Mouse (Mus musculus) limb, embryonic 14.5 days (tissue): ENCODE data around the gene Khnyn. TPM values are rescaled to one million over a fixed set of nuclear protein-coding genes. Genes with fewer than 3 reads are reported as not detected.

Source experiments
- ATAC-seq: fragments of 200-750 bp; cut with Nextera tagmentation; 2 replicates; pipeline ENCODE4 v1.8.0; 2017; ENCODE audit warnings: low read depth, moderate number of reproducible peaks, moderate TSS enrichment; ENCODE audit not compliant: low FRiP score
- DNase-seq: peaks from one replicate; pipeline ENCODE4 v3.0.0-alpha.2; 2015; ENCODE audit warnings: low spot score
- H3K27ac ChIP-seq: fragments of 300-500 bp; sonication (generic); replicated peaks from 2 replicates; pipeline ENCODE4 v1.5.1; 2014; ENCODE audit warnings: low read depth, mild to moderate bottlenecking, low read length, moderate library complexity, mixed read lengths
- H3K27me3 ChIP-seq: fragments of 300-500 bp; sonication (generic); 2 replicates; pipeline ENCODE4 v1.6.1; 2014; ENCODE audit warnings: low read length, mixed read lengths; ENCODE audit not compliant: control insufficient read depth, insufficient read depth
- H3K36me3 ChIP-seq: fragments of 300-500 bp; sonication (generic); 2 replicates; pipeline ENCODE4 v1.6.1; 2014; ENCODE audit warnings: mild to moderate bottlenecking, low read length, moderate library complexity, mixed read lengths; ENCODE audit not compliant: control insufficient read depth, insufficient read depth
- H3K4me1 ChIP-seq: fragments of 300-500 bp; sonication (generic); 2 replicates; pipeline ENCODE4 v1.6.1; 2014; ENCODE audit warnings: antibody characterized with exemption, low read length, mixed read lengths; ENCODE audit not compliant: control insufficient read depth, insufficient read depth
- H3K4me2 ChIP-seq: fragments of 300-500 bp; sonication (generic); replicated peaks from 2 replicates; pipeline ENCODE4 v1.6.1; 2014; ENCODE audit warnings: low read depth, mild to moderate bottlenecking, low read length, moderate library complexity; ENCODE audit not compliant: severe bottlenecking
- H3K4me3 ChIP-seq: fragments of 300-500 bp; sonication (generic); replicated peaks from 2 replicates; pipeline ENCODE4 v1.5.1; 2014; ENCODE audit warnings: low read length
- H3K9ac ChIP-seq: fragments of 300-500 bp; sonication (generic); 2 replicates; pipeline ENCODE4 v1.6.1; 2014; ENCODE audit warnings: mild to moderate bottlenecking, low read depth, low read length, moderate library complexity; ENCODE audit not compliant: severe bottlenecking
- H3K9me3 ChIP-seq: fragments of 300-500 bp; sonication (generic); 2 replicates; pipeline ENCODE4 v1.6.1; 2016; ENCODE audit warnings: low read length; ENCODE audit not compliant: control insufficient read depth
- POLR2A ChIP-seq: fragments of 200-500 bp; IDR thresholded peaks from 2 replicates; pipeline ENCODE4 v1.8.0; 2012; ENCODE audit warnings: inconsistent platforms, mild to moderate bottlenecking, moderate library complexity, borderline replicate concordance; ENCODE audit not compliant: insufficient read depth, insufficient read length; ENCODE audit errors: extremely low read depth
- WGBS: fragments of 180-500 bp; shearing (Covaris S2); extraction: QIAGEN DNeasy Blood & Tissue Kit; methylation state at CpG from one replicate; pipeline ENCODE4 v1.1.7; 2014; 5-methylcytosine and 5-hydroxymethylcytosine counted together
- polyA plus RNA-seq, 2 experiments: library from polyadenylated mRNA; depleted of rRNA in 1 of 2; stranded (reverse) in 1 of 2; unstranded in 1 of 2; fragments of >200 nt; fragmentation: Nextera tagmentation in 1 of 2; extraction: Ambion mirVana in 1 of 2; gene quantifications; 2 replicates each; pipeline versions ENCODE4 v1.2.1 to v1.2.3; 2012 to 2014

The Khnyn gene
- polyA plus RNA-seq, 2 experiments, result 10.2 to 28.3 TPM

DNA sequence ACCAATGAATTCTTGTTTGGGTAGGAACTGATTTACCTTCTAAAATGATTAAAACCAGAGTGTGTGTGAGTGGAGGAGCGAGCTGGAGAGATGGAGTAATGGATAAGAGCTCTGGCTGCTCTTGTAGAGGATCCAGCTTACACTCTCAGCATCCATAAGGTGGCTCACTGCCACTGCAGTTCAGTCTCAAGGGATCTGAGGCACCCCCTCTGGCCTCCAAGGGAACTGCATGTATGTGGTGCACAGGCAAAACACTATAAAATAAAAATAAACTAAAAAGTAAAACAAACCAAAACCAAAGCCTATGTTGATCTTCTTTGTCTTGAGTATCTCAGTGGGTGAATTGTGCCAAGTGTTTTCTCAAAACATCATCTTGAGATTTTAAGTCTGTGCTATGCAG is 5.1 kb upstream of the Khnyn start:
- Histone ChIP-seq H3K9ac (no peak overlapping the region), H3K9me3 (no peaks in the 10 kb centered on the region), H3K36me3 (no peaks in the 10 kb centered on the region), H3K27ac (no peak overlapping the region), H3K4me3 (no peak overlapping the region), H3K4me2 (no peak overlapping the region), H3K27me3 (no peaks in the 10 kb centered on the region), H3K4me1 (peaks cover 19% of the 10 kb centered on the region)
- ATAC-seq (no peak), DNase-seq (peak; percentile 45)
- WGBS, result 47% methylated on average over 1 of the region's 1 CpGs
- no peak for TF ChIP-seq POLR2A

DNA sequence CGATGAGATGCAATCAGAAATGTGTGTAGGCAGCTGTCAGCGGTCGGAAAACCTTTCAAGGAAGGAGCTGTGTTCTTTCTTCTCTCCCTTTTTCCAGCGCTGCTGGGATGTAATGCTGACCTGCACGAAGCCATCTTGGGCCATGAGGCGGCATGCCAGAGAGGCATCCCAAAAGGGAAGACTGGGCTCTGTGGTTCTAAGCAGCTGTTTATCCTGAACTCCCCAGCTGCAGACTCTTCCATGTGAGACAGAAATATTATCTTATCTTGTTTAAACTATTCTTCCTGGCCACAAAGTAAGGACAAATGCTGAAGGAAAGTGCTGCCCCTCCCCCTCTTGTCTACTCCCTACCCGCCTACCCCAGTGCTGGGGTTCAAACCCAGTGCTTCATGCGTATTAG is 3.8 kb upstream of the Khnyn start:
- no peaks in the 10 kb centered on the region for H3K27me3 ChIP-seq
- H3K4me2 ChIP-seq, result no peak overlapping the region
- H3K4me1 ChIP-seq, result peaks cover 20% of the 10 kb centered on the region
- WGBS, result 86% methylated on average over 8 of the region's 8 CpGs
- no peak for DNase-seq
- H3K27ac ChIP-seq, result no peak overlapping the region
- no peak overlapping the region for H3K9ac ChIP-seq
- no peak for ATAC-seq
- no peak overlapping the region for H3K4me3 ChIP-seq
- no peaks in the 10 kb centered on the region for H3K9me3 ChIP-seq
- H3K36me3 ChIP-seq, result no peaks in the 10 kb centered on the region
- TF ChIP-seq POLR2A, result no peak

GRCm38 (mm10) chr14:55882171-55882641 is 2.5 kb upstream of the Khnyn start:
- no peak overlapping the region for H3K27ac ChIP-seq
- no peaks in the 10 kb centered on the region for H3K27me3 ChIP-seq
- no peak overlapping the region for H3K4me2 ChIP-seq
- ATAC-seq (no peak), DNase-seq (no peak)
- no peaks in the 10 kb centered on the region for H3K9me3 ChIP-seq
- H3K9ac ChIP-seq, result no peak overlapping the region
- no peak overlapping the region for H3K4me3 ChIP-seq
- no peak for TF ChIP-seq POLR2A
- 56% methylated on average over 6 of the region's 6 CpGs for WGBS
- peaks cover 12% of the 10 kb centered on the region for H3K36me3 ChIP-seq
- H3K4me1 ChIP-seq, result peaks cover 26% of the 10 kb centered on the region

DNA sequence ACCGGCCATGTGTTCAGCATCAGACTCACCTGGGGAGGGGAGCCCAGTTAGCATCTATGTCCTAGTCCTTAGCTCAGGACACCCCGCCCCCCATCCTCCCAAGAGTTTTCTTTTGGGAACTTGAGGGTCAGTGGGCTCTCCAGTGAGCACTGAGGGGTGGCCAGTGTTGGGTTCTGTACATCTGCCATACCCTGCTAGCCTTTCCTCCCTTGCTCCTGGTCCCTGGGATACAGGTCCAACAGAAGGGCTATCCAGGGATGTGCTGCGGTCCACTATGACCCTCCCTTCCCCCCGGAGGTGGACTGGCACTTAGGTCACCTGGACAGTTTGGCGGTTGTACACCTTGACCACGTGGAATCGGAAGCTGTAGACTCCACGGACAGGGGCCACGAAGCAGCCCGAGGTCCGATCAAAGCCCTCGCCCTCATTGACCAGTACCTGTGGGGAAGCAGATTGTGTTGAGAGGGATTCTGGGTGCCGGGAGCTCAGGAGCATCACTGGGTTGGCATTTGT is 1.5 kb upstream of the Khnyn start:
- Histone ChIP-seq H3K9me3 (no peaks in the 10 kb centered on the region), H3K4me3 (no peak overlapping the region), H3K4me1 (peaks cover 19% of the 10 kb centered on the region), H3K9ac (no peak overlapping the region), H3K36me3 (peaks cover 22% of the 10 kb centered on the region), H3K4me2 (no peak overlapping the region), H3K27me3 (no peaks in the 10 kb centered on the region), H3K27ac (no peak overlapping the region)
- DNase-seq, result no peak
- ATAC-seq, result no peak
- WGBS, result 89% methylated on average over 13 of the region's 13 CpGs
- no peak for TF ChIP-seq POLR2A

- no peak for DNase-seq
- H3K9ac ChIP-seq, result no peak overlapping the region
- TF ChIP-seq POLR2A, result no peak
These were observed 1.1 kb upstream of the Khnyn start for GRCm38 (mm10) chr14:55883663-55884062.

GRCm38 (mm10) chr14:55884166-55884565 is 581 bp upstream of the Khnyn start, which contains the start of gene Cbln3:
Gene Cbln3 (minus strand): TSS chr14:55884392.
- peaks cover 31% of the 10 kb centered on the region for H3K36me3 ChIP-seq
- WGBS, result 48% methylated on average over 4 of the region's 4 CpGs
- H3K4me1 ChIP-seq, result peaks cover 15% of the 10 kb centered on the region
- H3K9me3 ChIP-seq, result no peaks in the 10 kb centered on the region
- no peaks in the 10 kb centered on the region for H3K27me3 ChIP-seq
- peak within 1 kb of the TSS; percentile 85 for H3K4me3 ChIP-seq
- no peak for DNase-seq
- TF ChIP-seq POLR2A, result no peak
- peak within 1 kb of the TSS; percentile 88 for H3K27ac ChIP-seq
- H3K4me2 ChIP-seq, result peak within 1 kb of the TSS; percentile 71
- 0 out of 2 replicates have a peak, but pooled peaks have one; percentile 1 for ATAC-seq
- H3K9ac ChIP-seq, result peak within 1 kb of the TSS; percentile 82

More at GRCm38 (mm10) chr14:55883663-55884062, 1.1 kb upstream of the Khnyn start:
- Histone ChIP-seq H3K4me2 (no peak overlapping the region), H3K4me3 (no peak overlapping the region), H3K4me1 (peaks cover 15% of the 10 kb centered on the region), H3K36me3 (peaks cover 26% of the 10 kb centered on the region), H3K27me3 (no peaks in the 10 kb centered on the region), H3K9me3 (no peaks in the 10 kb centered on the region), H3K27ac (no peak overlapping the region)
- WGBS, result 87% methylated on average over 12 of the region's 12 CpGs
- no peak for ATAC-seq
